Mouse (Mus musculus) MEL (cell line): ENCODE data around the gene Map3k3. TPM values are rescaled to one million over a fixed set of nuclear protein-coding genes. Genes with fewer than 3 reads are reported as not detected.

Source experiments
- DNase-seq: peaks from one replicate; pipeline ENCODE4 v3.0.0; 2011; ENCODE audit warnings: low read depth, low spot score
- H3K27ac ChIP-seq: 2 replicates; pipeline ENCODE4 v1.5.1; 2012; ENCODE audit warnings: low read depth, mild to moderate bottlenecking, control low read depth, low read length, moderate library complexity; ENCODE audit not compliant: control insufficient read depth
- H3K27me3 ChIP-seq, 2 experiments: fragments of 150-350 bp in 1 of 2; sonication (generic) in 1 of 2; 2 replicates each; pipeline ENCODE4 v1.6.1; 2012; ENCODE audit warnings: low read length in 2 of 2, mild to moderate bottlenecking in 2 of 2, improper control_type of control experiment in 1 of 2, moderate library complexity in 1 of 2; ENCODE audit not compliant: insufficient read depth in 2 of 2, control insufficient read depth in 1 of 2
- H3K36me3 ChIP-seq, 2 experiments: 2 replicates each; pipeline ENCODE4 v1.6.1; 2012 to 2014; ENCODE audit warnings: low read length in 2 of 2, improper control_type of control experiment in 1 of 2, inconsistent platforms in 1 of 2, mild to moderate bottlenecking in 1 of 2; ENCODE audit not compliant: insufficient read depth in 2 of 2, control insufficient read depth in 1 of 2
- H3K4me1 ChIP-seq, 2 experiments: fragments of 150-350 bp in 1 of 2; sonication (generic) in 1 of 2; 2 replicates each; pipeline ENCODE4 v1.6.1; 2012; ENCODE audit warnings: low read length in 2 of 2, improper control_type of control experiment in 1 of 2, mild to moderate bottlenecking in 1 of 2; ENCODE audit not compliant: insufficient read depth in 2 of 2, control insufficient read depth in 1 of 2
- H3K4me3 ChIP-seq, 2 experiments: fragments of 150-350 bp in 1 of 2; sonication (generic) in 1 of 2; 2 replicates each; pipeline ENCODE4 v1.5.1; 2012; ENCODE audit warnings: low read depth in 2 of 2, low read length in 2 of 2, mild to moderate bottlenecking in 2 of 2, moderate library complexity in 2 of 2, control low read depth in 1 of 2, improper control_type of control experiment in 1 of 2; ENCODE audit not compliant: control insufficient read depth in 1 of 2, insufficient read depth in 1 of 2
- H3K79me2 ChIP-seq: 2 replicates; pipeline ENCODE4 v1.6.1; 2012; ENCODE audit warnings: mild to moderate bottlenecking, low read length, moderate library complexity; ENCODE audit not compliant: control insufficient read depth, poor library complexity, insufficient read depth
- H3K9ac ChIP-seq: 2 replicates; pipeline ENCODE4 v1.6.1; 2012; ENCODE audit warnings: low read depth, mild to moderate bottlenecking, control low read depth, low read length, moderate library complexity; ENCODE audit not compliant: control insufficient read depth, poor library complexity, severe bottlenecking
- H3K9me3 ChIP-seq: fragments of 150-350 bp; sonication (generic); replicated peaks from 2 replicates; pipeline ENCODE4 v1.6.1; 2012; ENCODE audit warnings: mild to moderate bottlenecking, low read length, improper control_type of control experiment, moderate library complexity; ENCODE audit not compliant: insufficient read depth
- CHD1 ChIP-seq: IDR thresholded peaks from 2 replicates; pipeline ENCODE4 v1.6.1; 2012; ENCODE audit warnings: low read depth, mild to moderate bottlenecking, inconsistent platforms, low read length, improper control_type of control experiment
- EP300 ChIP-seq, 2 experiments: IDR thresholded peaks; 2 replicates each; pipeline ENCODE4 v1.6.1; 2011; ENCODE audit warnings: improper control_type of control experiment in 2 of 2, low read length in 2 of 2, low read depth in 1 of 2, mild to moderate bottlenecking in 1 of 2
- ETS1 ChIP-seq: IDR thresholded peaks from 2 replicates; pipeline ENCODE4 v1.6.1; 2012; ENCODE audit warnings: low read depth, mild to moderate bottlenecking, inconsistent platforms, low read length, improper control_type of control experiment, moderate library complexity
- GATA1 ChIP-seq: IDR thresholded peaks from 2 replicates; pipeline ENCODE4 v1.6.1; 2011; ENCODE audit warnings: low read depth, low read length, improper control_type of control experiment
- HCFC1 ChIP-seq: IDR thresholded peaks from 2 replicates; pipeline ENCODE4 v1.6.1; 2012; ENCODE audit warnings: low read depth, mild to moderate bottlenecking, inconsistent platforms, low read length, improper control_type of control experiment, moderate library complexity
- MAFK ChIP-seq: IDR thresholded peaks from 2 replicates; pipeline ENCODE4 v1.6.1; 2011; ENCODE audit warnings: low read depth, mild to moderate bottlenecking, low read length, improper control_type of control experiment, borderline replicate concordance
- MAX ChIP-seq: IDR thresholded peaks from 2 replicates; pipeline ENCODE4 v1.6.1; 2011; ENCODE audit warnings: low read length, improper control_type of control experiment
- MEF2A ChIP-seq: IDR thresholded peaks from 2 replicates; pipeline ENCODE4 v1.6.1; 2014; ENCODE audit warnings: low read depth, mild to moderate bottlenecking, inconsistent platforms, low read length, improper control_type of control experiment; ENCODE audit not compliant: poor library complexity, insufficient replicate concordance, severe bottlenecking; ENCODE audit errors: extremely low read depth
- MXI1 ChIP-seq: IDR thresholded peaks from 2 replicates; pipeline ENCODE4 v1.6.1; 2011; ENCODE audit warnings: mild to moderate bottlenecking, low read depth, low read length, improper control_type of control experiment
- MYB ChIP-seq: IDR thresholded peaks from 2 replicates; pipeline ENCODE4 v1.6.1; 2011; ENCODE audit warnings: mild to moderate bottlenecking, low read depth, low read length, improper control_type of control experiment
- MYC ChIP-seq: IDR thresholded peaks from 2 replicates; pipeline ENCODE4 v1.6.1; 2011; ENCODE audit warnings: low read depth, mild to moderate bottlenecking, low read length, improper control_type of control experiment, moderate library complexity
- POLR2A ChIP-seq, 2 experiments: IDR thresholded peaks; 2 replicates each; pipeline ENCODE4 v1.6.1; 2011 to 2012; ENCODE audit warnings: low read length in 2 of 2, mild to moderate bottlenecking in 2 of 2, control low read depth in 1 of 2, improper control_type of control experiment in 1 of 2, low read depth in 1 of 2, moderate library complexity in 1 of 2; ENCODE audit not compliant: control insufficient read depth in 1 of 2, insufficient read depth in 1 of 2, poor library complexity in 1 of 2
- RAD21 ChIP-seq: IDR thresholded peaks from 2 replicates; pipeline ENCODE4 v1.6.1; 2011; ENCODE audit warnings: mild to moderate bottlenecking, low read depth, low read length, improper control_type of control experiment
- TBP ChIP-seq: IDR thresholded peaks from 2 replicates; pipeline ENCODE4 v1.8.0; 2011; ENCODE audit warnings: low read depth, low read length, improper control_type of control experiment
- TCF12 ChIP-seq: IDR thresholded peaks from 2 replicates; pipeline ENCODE4 v1.6.1; 2014; ENCODE audit warnings: low read depth, mild to moderate bottlenecking, inconsistent platforms, low read length, improper control_type of control experiment, moderate library complexity
- UBTF ChIP-seq: IDR thresholded peaks from 2 replicates; pipeline ENCODE4 v1.6.1; 2012; ENCODE audit warnings: low read depth, mild to moderate bottlenecking, inconsistent platforms, low read length, improper control_type of control experiment, moderate library complexity, borderline replicate concordance; ENCODE audit not compliant: insufficient read depth
- ZKSCAN1 ChIP-seq: IDR thresholded peaks from 2 replicates; pipeline ENCODE4 v1.6.1; 2012; ENCODE audit warnings: low read depth, mild to moderate bottlenecking, inconsistent platforms, low read length, improper control_type of control experiment, moderate library complexity
- ZMIZ1 ChIP-seq: IDR thresholded peaks from 2 replicates; pipeline ENCODE4 v1.6.1; 2012; ENCODE audit warnings: low read depth, mild to moderate bottlenecking, inconsistent platforms, low read length, improper control_type of control experiment, moderate library complexity
- polyA plus RNA-seq, 2 experiments: library from polyadenylated mRNA; stranded (reverse) in 1 of 2; unstranded in 1 of 2; fragments of >175 nt in 1 of 2; fragments of >200 nt in 1 of 2; gene quantifications; 2 replicates each; pipeline versions ENCODE4 v1.2.1 to v1.2.4; 2012; ENCODE audit warnings: low replicate concordance in 2 of 2, low read depth in 1 of 2; ENCODE audit not compliant: insufficient read length in 2 of 2, insufficient read depth in 1 of 2, missing spikeins in 1 of 2
- total RNA-seq: library from RNA; depleted of rRNA; stranded (reverse); fragments of 300-350 nt; gene quantifications from 2 replicates; pipeline ENCODE4 v1.2.3, GENCODE M21; 2012

Map3k3 gene
- total and polyA plus RNA-seq, 3 experiments: 10.5 to 14.3 TPM; not detected in 1

- peak; percentile 53 for TF ChIP-seq MYB
- peak; percentile 96 for TF ChIP-seq ETS1
Observed at GRCm38 (mm10) chr11:106134580-106135528, 50.4 kb downstream of the Map3k3 start (continued).

- Histone ChIP-seq H3K27me3 (no peaks in the 10 kb centered on the region), H3K4me3 (no peak overlapping the region), H3K27ac (no peak overlapping the region), H3K36me3 (no peaks in the 10 kb centered on the region), H3K9ac (no peak overlapping the region), H3K4me1 (no peaks in the 10 kb centered on the region), H3K79me2 (no peaks in the 10 kb centered on the region), H3K9me3 (no peaks in the 10 kb centered on the region)
- DNase-seq: no peak
- TF ChIP-seq TCF12 (no peak), TBP (no peak), MAFK (no peak), ETS1 (no peak), GATA1 (no peak), MYB (no peak), MYC (no peak), EP300 (IDR thresholded peaks at IDR 0.05; ENCODE audit: low read depth in 1 of 2, low read length in 2 of 2) (no peak), HCFC1 (no peak), POLR2A (IDR thresholded peaks at IDR 0.05; ENCODE audit: control insufficient read depth in 1 of 2, insufficient read depth in 1 of 2, low read depth in 1 of 2, low read length in 2 of 2, poor library complexity in 1 of 2) (no peak), RAD21 (no peak), MEF2A (no peak), MXI1 (no peak), UBTF (no peak), ZMIZ1 (no peak), CHD1 (no peak), MAX (no peak)
Observed at GRCm38 (mm10) chr11:106151219-106151618, 66.8 kb downstream of the Map3k3 start.

- Histone ChIP-seq H3K79me2 (no peaks in the 10 kb centered on the region), H3K4me1 (no peaks in the 10 kb centered on the region), H3K27me3 (no peaks in the 10 kb centered on the region), H3K4me3 (no peak overlapping the region), H3K27ac (no peak overlapping the region), H3K36me3 (no peaks in the 10 kb centered on the region), H3K9me3 (no peaks in the 10 kb centered on the region)
- no peak for DNase-seq
- no peak for TF ChIP-seq ZKSCAN1
- TF ChIP-seq, all 39 proteins: peak for 0
- H3K9ac ChIP-seq: no peak overlapping the region
Observed at GRCm38 (mm10) chr11:106152132-106152531, 67.7 kb downstream of the Map3k3 start.
